Mouse (Mus musculus): ENCODE data around the gene Phf21a. TPM values are rescaled to one million over a fixed set of nuclear protein-coding genes. Genes with fewer than 3 reads are reported as not detected.

The Phf21a gene
- total and polyA plus RNA-seq, 2 experiments from 2014 or later = 34.4 to 146 TPM

DNA sequence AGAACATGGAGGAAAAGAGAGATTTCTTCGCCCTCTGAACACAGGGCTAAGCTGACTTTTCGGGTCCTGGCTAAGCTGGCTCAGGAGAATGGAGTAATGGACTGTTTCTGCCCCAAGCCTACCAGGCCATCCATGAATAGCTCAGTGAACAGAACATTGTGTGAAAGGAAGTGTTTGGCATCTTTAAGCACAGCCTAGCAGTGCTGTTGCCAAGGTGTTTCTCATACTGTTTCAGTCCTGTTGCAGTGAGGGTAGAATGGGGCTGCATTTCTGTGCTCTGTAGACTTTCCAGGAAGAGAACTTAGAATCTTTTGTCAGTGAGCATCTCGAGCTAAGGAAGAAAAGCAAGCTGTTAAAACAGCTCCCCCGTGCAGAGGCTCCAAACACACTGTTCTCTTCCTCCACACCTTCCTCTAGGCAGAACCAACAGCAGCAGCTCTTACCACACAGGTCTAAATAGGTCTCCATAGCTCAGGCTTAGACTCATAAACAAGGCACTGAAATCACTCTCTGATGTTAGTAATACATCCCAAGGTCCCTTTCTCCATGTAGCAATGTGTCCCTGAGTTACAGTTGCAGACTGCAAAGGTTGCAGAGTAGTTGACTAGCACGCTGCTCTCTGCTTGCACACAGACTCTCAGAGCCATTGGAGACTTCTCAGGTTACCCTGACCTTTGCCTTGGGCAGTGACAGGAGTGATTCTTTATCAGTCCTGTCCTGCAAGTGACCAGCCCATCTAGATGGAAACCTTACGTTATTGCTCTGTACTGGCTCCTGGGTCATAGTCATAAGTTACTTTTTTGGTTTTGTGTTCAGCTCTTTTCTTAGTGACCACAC is 256.9 kb downstream of the Phf21a start:
- ATAC-seq (peak; percentile 66), DNase-seq (no peak)

GRCm38 (mm10) chr2:92350686-92351085 is 257.8 kb downstream of the Phf21a start:
- no peak overlapping the region for H3K4me3 ChIP-seq (ENCODE audit: low read depth, low read length)
- H3K4me2 ChIP-seq (ENCODE audit: low read depth) = no peak overlapping the region
- H3K36me3 ChIP-seq (ENCODE audit: insufficient read depth) = peaks cover 40% of the 10 kb centered on the region
- H3K9ac ChIP-seq = no peak overlapping the region
- TF ChIP-seq CTCF (IDR thresholded peaks at IDR 0.05; ENCODE audit: low read depth) = no peak
- H3K27me3 ChIP-seq (ENCODE audit: insufficient read depth, low read length) = no peaks in the 10 kb centered on the region
- ATAC-seq = no peak
- 87% methylated on average over 5 of the region's 5 CpGs for WGBS
- no peak overlapping the region for H3K27ac ChIP-seq (ENCODE audit: low read depth, low read length)
- no peaks in the 10 kb centered on the region for H3K4me1 ChIP-seq (ENCODE audit: insufficient read depth)
- no peak for DNase-seq
- H3K9me3 ChIP-seq (ENCODE audit: low read length) = no peaks in the 10 kb centered on the region

More for the DNA sequence above, 256.9 kb downstream of the Phf21a start:
- no peak for TF ChIP-seq CTCF (IDR thresholded peaks at IDR 0.05; ENCODE audit: low read depth)
- no peak overlapping the region for H3K4me3 ChIP-seq (ENCODE audit: low read depth, low read length)
- no peaks in the 10 kb centered on the region for H3K4me1 ChIP-seq (ENCODE audit: insufficient read depth)
- no peaks in the 10 kb centered on the region for H3K27me3 ChIP-seq (ENCODE audit: insufficient read depth, low read length)
- H3K9ac ChIP-seq = no peak overlapping the region
- H3K36me3 ChIP-seq (ENCODE audit: insufficient read depth) = peaks cover 44% of the 10 kb centered on the region
- H3K27ac ChIP-seq (ENCODE audit: low read depth, low read length) = no peak overlapping the region; the same call in 1 of the 2 replicates
- WGBS = 70% methylated on average over 6 of the region's 6 CpGs
- H3K9me3 ChIP-seq (ENCODE audit: low read length) = no peaks in the 10 kb centered on the region
- no peak overlapping the region for H3K4me2 ChIP-seq (ENCODE audit: low read depth)

DNA sequence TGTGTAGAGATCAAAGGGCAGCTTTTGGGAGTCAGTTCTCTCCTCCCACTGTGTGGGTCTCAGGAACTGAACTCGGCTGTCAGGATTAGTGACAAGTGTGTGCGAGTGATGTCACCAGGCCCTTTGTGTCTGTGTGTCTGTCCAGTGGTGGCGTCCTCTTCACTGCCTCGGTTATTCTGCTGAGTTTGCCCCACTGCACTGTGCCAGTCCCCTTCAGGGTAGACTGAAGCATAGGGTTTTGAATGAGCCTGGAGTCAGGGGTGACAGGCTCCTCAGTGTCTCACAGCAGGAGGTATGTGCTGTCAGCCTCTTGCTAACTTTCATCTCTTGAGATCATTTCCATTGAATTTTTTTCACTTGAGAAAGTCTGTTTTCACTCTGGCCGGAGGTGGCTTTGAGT is 260.5 kb downstream of the Phf21a start:
- peaks cover 51% of the 10 kb centered on the region for H3K36me3 ChIP-seq (ENCODE audit: insufficient read depth)
- H3K27ac ChIP-seq (ENCODE audit: low read depth, low read length) = no peak overlapping the region

DNA sequence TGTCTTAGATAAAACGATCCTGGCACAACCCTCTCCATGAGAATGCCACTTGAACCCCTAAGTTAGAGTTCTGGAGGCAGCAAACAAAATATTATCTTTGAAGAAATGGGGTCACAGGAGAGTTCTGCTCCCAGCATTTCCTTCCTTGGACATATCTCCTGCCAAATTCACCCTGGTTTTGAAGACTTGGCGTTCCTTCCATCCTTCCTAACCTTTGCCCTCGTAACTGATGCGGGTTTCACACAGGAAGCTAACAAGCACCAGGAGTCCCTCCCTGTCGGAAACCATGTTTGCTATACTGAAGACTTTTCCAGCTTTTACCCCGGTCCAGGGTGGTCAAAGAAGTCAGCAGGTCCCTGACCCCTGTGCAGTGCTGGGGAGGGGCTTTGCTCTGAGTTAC is 261.3 kb downstream of the Phf21a start:
- Histone ChIP-seq H3K36me3 (ENCODE audit: insufficient read depth) (peaks cover 53% of the 10 kb centered on the region), H3K27me3 (ENCODE audit: insufficient read depth, low read length) (no peaks in the 10 kb centered on the region), H3K4me1 (ENCODE audit: insufficient read depth) (no peaks in the 10 kb centered on the region), H3K9me3 (ENCODE audit: low read length) (no peaks in the 10 kb centered on the region), H3K4me2 (ENCODE audit: low read depth) (no peak overlapping the region), H3K27ac (ENCODE audit: low read depth, low read length) (no peak overlapping the region), H3K4me3 (ENCODE audit: low read depth, low read length) (no peak overlapping the region), H3K9ac (no peak overlapping the region)
- DNase-seq = no peak
- no peak for ATAC-seq
- WGBS = 79% methylated on average over 6 of the region's 6 CpGs
- no peak for TF ChIP-seq CTCF (IDR thresholded peaks at IDR 0.05; ENCODE audit: low read depth)

More for the DNA sequence above, 260.5 kb downstream of the Phf21a start:
- 25% methylated on average over 5 of the region's 5 CpGs for WGBS
- Histone ChIP-seq H3K27me3 (ENCODE audit: insufficient read depth, low read length) (no peaks in the 10 kb centered on the region), H3K4me1 (ENCODE audit: insufficient read depth) (no peaks in the 10 kb centered on the region), H3K4me2 (ENCODE audit: low read depth) (no peak overlapping the region), H3K9ac (no peak overlapping the region), H3K4me3 (ENCODE audit: low read depth, low read length) (no peak overlapping the region), H3K9me3 (ENCODE audit: low read length) (no peaks in the 10 kb centered on the region)
- TF ChIP-seq CTCF (IDR thresholded peaks at IDR 0.05; ENCODE audit: low read depth) = no peak
- ATAC-seq = peak; percentile 60
- no peak for DNase-seq

DNA sequence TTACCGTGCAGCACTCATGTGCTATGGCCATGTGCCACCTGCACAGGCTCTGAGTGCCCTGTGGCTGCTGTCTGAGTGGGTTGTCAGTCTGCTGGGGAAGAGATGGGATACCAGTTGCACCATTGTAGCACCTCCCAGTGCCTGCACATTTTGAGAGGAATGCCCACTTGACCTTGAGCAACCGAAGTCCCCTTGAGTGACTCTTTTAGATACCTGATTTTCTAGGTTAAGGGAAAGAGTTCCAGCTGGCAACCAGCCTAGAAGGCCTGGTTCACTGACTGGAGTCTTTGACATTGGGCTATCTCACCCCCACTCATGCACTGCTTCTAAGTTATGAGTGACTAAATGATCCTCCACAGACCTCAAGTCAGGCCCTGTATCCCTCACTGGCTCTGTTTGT is 266.4 kb downstream of the Phf21a start:
- no peak overlapping the region for H3K4me3 ChIP-seq (ENCODE audit: low read depth, low read length)
- 76% methylated on average over 2 of the region's 2 CpGs for WGBS
- no peak overlapping the region for H3K9ac ChIP-seq
- no peak overlapping the region for H3K27ac ChIP-seq (ENCODE audit: low read depth, low read length)
- DNase-seq (no peak), ATAC-seq (no peak)
- no peak for TF ChIP-seq CTCF (IDR thresholded peaks at IDR 0.05; ENCODE audit: low read depth)
- H3K4me2 ChIP-seq (ENCODE audit: low read depth) = no peak overlapping the region
- H3K36me3 ChIP-seq (ENCODE audit: insufficient read depth) = peaks cover 56% of the 10 kb centered on the region
- no peaks in the 10 kb centered on the region for H3K27me3 ChIP-seq (ENCODE audit: insufficient read depth, low read length)
- no peaks in the 10 kb centered on the region for H3K9me3 ChIP-seq (ENCODE audit: low read length)
- no peaks in the 10 kb centered on the region for H3K4me1 ChIP-seq (ENCODE audit: insufficient read depth)

DNA sequence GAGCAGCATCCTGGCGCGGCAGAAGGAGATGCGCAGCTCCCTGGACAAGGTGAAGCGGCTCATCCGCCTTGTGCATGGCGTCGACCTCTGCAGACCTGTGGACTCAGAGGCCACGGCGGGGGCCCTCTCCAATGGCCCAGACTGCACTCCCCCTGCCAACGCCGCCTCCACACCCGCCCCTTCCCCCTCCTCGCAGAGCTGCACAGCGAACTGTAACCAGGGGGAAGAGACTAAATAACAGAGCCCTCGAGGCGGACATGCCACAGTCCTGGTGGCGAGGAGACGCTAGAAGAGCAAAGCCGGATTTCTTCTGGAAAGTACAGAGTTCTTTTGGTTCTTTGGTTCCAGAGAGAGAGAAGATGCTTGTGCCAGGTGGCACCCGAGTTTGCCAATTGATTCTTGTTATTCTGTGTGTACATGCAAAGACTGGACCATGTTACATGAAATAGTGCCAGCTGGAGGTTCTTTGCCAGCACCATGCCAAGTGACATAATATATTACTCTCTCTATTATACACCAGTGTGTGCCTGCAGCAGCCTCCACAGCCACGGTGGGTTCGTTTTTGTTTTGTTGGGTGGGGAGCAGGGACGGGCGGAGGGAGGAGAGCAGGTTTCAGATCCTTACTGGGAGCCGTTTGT is 267.4 kb downstream of the Phf21a start:
- no peak for TF ChIP-seq CTCF (IDR thresholded peaks at IDR 0.05; ENCODE audit: low read depth)
- Histone ChIP-seq H3K4me1 (ENCODE audit: insufficient read depth) (no peaks in the 10 kb centered on the region), H3K4me3 (ENCODE audit: low read depth, low read length) (no peak overlapping the region), H3K27me3 (ENCODE audit: insufficient read depth, low read length) (no peaks in the 10 kb centered on the region), H3K9me3 (ENCODE audit: low read length) (no peaks in the 10 kb centered on the region), H3K4me2 (ENCODE audit: low read depth) (no peak overlapping the region), H3K36me3 (ENCODE audit: insufficient read depth) (peaks cover 57% of the 10 kb centered on the region), H3K9ac (no peak overlapping the region), H3K27ac (ENCODE audit: low read depth, low read length) (no peak overlapping the region; the same call in 1 of the 2 replicates)
- DNase-seq = peak; percentile 54
- peak; percentile 47 for ATAC-seq
- 63% methylated on average over 25 of the region's 25 CpGs for WGBS

- Histone ChIP-seq H3K9me3 (ENCODE audit: low read length) (no peaks in the 10 kb centered on the region), H3K27me3 (ENCODE audit: insufficient read depth, low read length) (no peaks in the 10 kb centered on the region), H3K27ac (ENCODE audit: low read depth, low read length) (no peak overlapping the region), H3K4me3 (ENCODE audit: low read depth, low read length) (no peak overlapping the region), H3K4me2 (ENCODE audit: low read depth) (no peak overlapping the region), H3K4me1 (ENCODE audit: insufficient read depth) (no peaks in the 10 kb centered on the region), H3K9ac (no peak overlapping the region), H3K36me3 (ENCODE audit: insufficient read depth) (peaks cover 57% of the 10 kb centered on the region)
- DNase-seq (no peak), ATAC-seq (no peak)
- WGBS = 20% methylated on average over 12 of the region's 12 CpGs
- TF ChIP-seq CTCF (IDR thresholded peaks at IDR 0.05; ENCODE audit: low read depth) = no peak
Observed at GRCm38 (mm10) chr2:92360893-92361292, 268.0 kb downstream of the Phf21a start.
